Mouse (Mus musculus) cerebral cortex, adult 2 months (tissue): ENCODE data around the gene Tmed4.

Source experiments
- WGBS: fragments of 180-500 bp; shearing (Covaris S2); methylation state at CpG from one replicate; pipeline ENCODE4 v1.1.7; 2018; 5-methylcytosine and 5-hydroxymethylcytosine counted together

Gene Tmed4

GRCm38 (mm10) chr11:6267320-6268254 is 7.1 kb downstream of the Tmed4 start, which contains the start of gene Ddx56:
Gene Ddx56 (minus strand): TSS chr11:6267772.
- WGBS = 1% methylated on average over 50 of the region's 50 CpGs

- 61% methylated on average over 9 of the region's 9 CpGs for WGBS
Observed at GRCm38 (mm10) chr11:6266621-6267020, 8.0 kb downstream of the Tmed4 start.

GRCm38 (mm10) chr11:6261434-6262082 is 13.1 kb downstream of the Tmed4 start:
- WGBS = 71% methylated on average over 10 of the region's 10 CpGs

GRCm38 (mm10) chr11:6259413-6259812 is 15.3 kb downstream of the Tmed4 start:
- WGBS = 89% methylated on average over 7 of the region's 7 CpGs

- 75% methylated on average over 6 of the region's 6 CpGs for WGBS
Observed at GRCm38 (mm10) chr11:6256490-6257072, 18.1 kb downstream of the Tmed4 start.

GRCm38 (mm10) chr11:6254602-6255001 is 20.1 kb downstream of the Tmed4 start:
- WGBS = 96% methylated on average over 2 of the region's 2 CpGs

GRCm38 (mm10) chr11:6252824-6253223 is 21.8 kb downstream of the Tmed4 start:
- WGBS = 92% methylated on average over 4 of the region's 4 CpGs

GRCm38 (mm10) chr11:6252248-6252647 is 22.4 kb downstream of the Tmed4 start:
- 89% methylated on average over 5 of the region's 5 CpGs for WGBS

- WGBS = 60% methylated on average over 19 of the region's 19 CpGs
Observed at GRCm38 (mm10) chr11:6244707-6245106, 30.0 kb downstream of the Tmed4 start.

- WGBS = 89% methylated on average over 4 of the region's 4 CpGs
Observed at GRCm38 (mm10) chr11:6233025-6233424, 41.6 kb downstream of the Tmed4 start.

- WGBS = 87% methylated on average over 7 of the region's 7 CpGs
Observed at GRCm38 (mm10) chr11:6230012-6230411, 44.7 kb downstream of the Tmed4 start, which contains the start of gene Npc1l1. Gene Npc1l1 (minus strand): TSS chr11:6230143.

- WGBS = 53% methylated on average over 14 of the region's 14 CpGs
Observed at GRCm38 (mm10) chr11:6224541-6225229, 50.0 kb downstream of the Tmed4 start.

- 90% methylated on average over 10 of the region's 10 CpGs for WGBS
Observed at GRCm38 (mm10) chr11:6222187-6222586, 52.5 kb downstream of the Tmed4 start.
